Mouse (Mus musculus): ENCODE data around the gene Cox6b2. TPM values are rescaled to one million over a fixed set of nuclear protein-coding genes. Genes with fewer than 3 reads are reported as not detected.

Cox6b2 gene
- total RNA-seq, 2 experiments from 2014 or later: 28.9 to 50.3 TPM

- peak; percentile 84 for ATAC-seq (replicated peaks; ENCODE audit: poor library complexity, severe bottlenecking)
These were observed 28.5 kb downstream of the Cox6b2 start for GRCm38 (mm10) chr7:4724359-4724758.

GRCm38 (mm10) chr7:4723508-4723907 is 29.4 kb downstream of the Cox6b2 start:
- ATAC-seq (replicated peaks; ENCODE audit: poor library complexity, severe bottlenecking): peak; percentile 26

- no peak for ATAC-seq (replicated peaks; ENCODE audit: poor library complexity, severe bottlenecking)
These were observed 33.6 kb downstream of the Cox6b2 start for GRCm38 (mm10) chr7:4719276-4719675.

- ATAC-seq (replicated peaks; ENCODE audit: poor library complexity, severe bottlenecking): 0 out of 2 replicates have a peak, but pooled peaks have one; percentile 26
These were observed 35.9 kb downstream of the Cox6b2 start for GRCm38 (mm10) chr7:4716955-4717354.

GRCm38 (mm10) chr7:4712594-4712993 is 40.3 kb downstream of the Cox6b2 start:
- ATAC-seq (replicated peaks; ENCODE audit: poor library complexity, severe bottlenecking): no peak

GRCm38 (mm10) chr7:4705098-4705497 is 47.8 kb downstream of the Cox6b2 start:
- ATAC-seq (replicated peaks; ENCODE audit: poor library complexity, severe bottlenecking): peak; percentile 65

GRCm38 (mm10) chr7:4703195-4703594 is 49.7 kb downstream of the Cox6b2 start:
- ATAC-seq (replicated peaks; ENCODE audit: poor library complexity, severe bottlenecking): no peak

- no peak for ATAC-seq (replicated peaks; ENCODE audit: poor library complexity, severe bottlenecking)
These were observed 50.6 kb downstream of the Cox6b2 start for GRCm38 (mm10) chr7:4702334-4702733.

Other genes with a start within 250 kb of the Cox6b2 start
- gene Tnnt1, start 236.7 kb downstream of the Cox6b2 start, total RNA-seq (2014; fragmentation: Nextera tagmentation): 7.3 and 16.1 TPM in 2 replicates
- 14.1 and 22.3 TPM in 2 replicates for gene Tnnt1, start 236.7 kb downstream of the Cox6b2 start, total RNA-seq (2017)
- 17.0 TPM in 1 of 2 replicates, not detected in the other for gene Tnni3, start 228.9 kb downstream of the Cox6b2 start, total RNA-seq (2014; fragmentation: Nextera tagmentation)
- gene Tnni3, start 228.9 kb downstream of the Cox6b2 start, total RNA-seq (2017): 2.7 and 4.1 TPM in 2 replicates
- 0.81 and 2.5 TPM in 2 replicates for gene Dnaaf3, start 220.6 kb downstream of the Cox6b2 start, total RNA-seq (2014; fragmentation: Nextera tagmentation)
- 0.43 and 0.88 TPM in 2 replicates for gene Dnaaf3, start 220.6 kb downstream of the Cox6b2 start, total RNA-seq (2017)
- gene Syt5, start 205.6 kb downstream of the Cox6b2 start, total RNA-seq (2014; fragmentation: Nextera tagmentation): not detected in 2 replicates
- gene Syt5, start 205.6 kb downstream of the Cox6b2 start, total RNA-seq (2017): not detected in 2 replicates
- gene Ptprh, start 149.1 kb downstream of the Cox6b2 start, total RNA-seq (2014; fragmentation: Nextera tagmentation): not detected in 2 replicates
- gene Ptprh, start 149.1 kb downstream of the Cox6b2 start, total RNA-seq (2017): not detected in 2 replicates
- gene Tmem86b, start 121.7 kb downstream of the Cox6b2 start, total RNA-seq (2014; fragmentation: Nextera tagmentation): 24.5 and 28.0 TPM in 2 replicates
- 17.5 and 26.2 TPM in 2 replicates for gene Tmem86b, start 121.7 kb downstream of the Cox6b2 start, total RNA-seq (2017)
- 134 and 148 TPM in 2 replicates for gene Ppp6r1, start 94.1 kb downstream of the Cox6b2 start, total RNA-seq (2014; fragmentation: Nextera tagmentation)
- gene Ppp6r1, start 94.1 kb downstream of the Cox6b2 start, total RNA-seq (2017): 142 and 146 TPM in 2 replicates
- gene Hspbp1, start 68.0 kb downstream of the Cox6b2 start, total RNA-seq (2014; fragmentation: Nextera tagmentation): 29.3 and 30.7 TPM in 2 replicates
- 21.9 and 23.7 TPM in 2 replicates for gene Hspbp1, start 68.0 kb downstream of the Cox6b2 start, total RNA-seq (2017)
- gene Brsk1, start 62.5 kb downstream of the Cox6b2 start, total RNA-seq (2014; fragmentation: Nextera tagmentation): not detected in 2 replicates
- gene Brsk1, start 62.5 kb downstream of the Cox6b2 start, total RNA-seq (2017): not detected in 2 replicates
- gene Tmem150b, start 27.8 kb downstream of the Cox6b2 start, total RNA-seq (2014; fragmentation: Nextera tagmentation): 32.7 and 33.4 TPM in 2 replicates
- 13.5 and 18.5 TPM in 2 replicates for gene Tmem150b, start 27.8 kb downstream of the Cox6b2 start, total RNA-seq (2017)
- 62.7 and 107 TPM in 2 replicates for gene Kmt5c, start 13.0 kb downstream of the Cox6b2 start, total RNA-seq (2014; fragmentation: Nextera tagmentation)
- gene Kmt5c, start 13.0 kb downstream of the Cox6b2 start, total RNA-seq (2017): 58.5 and 74.7 TPM in 2 replicates
- not detected in 2 replicates for gene Fam71e2, start 18.2 kb upstream of the Cox6b2 start, total RNA-seq (2014; fragmentation: Nextera tagmentation)
- not detected in 2 replicates for gene Fam71e2, start 18.2 kb upstream of the Cox6b2 start, total RNA-seq (2017)
- gene Il11, start 29.8 kb upstream of the Cox6b2 start, total RNA-seq (2014; fragmentation: Nextera tagmentation): not detected in 2 replicates
- gene Il11, start 29.8 kb upstream of the Cox6b2 start, total RNA-seq (2017): not detected in 2 replicates
- gene Tmem190, start 29.8 kb upstream of the Cox6b2 start, total RNA-seq (2014; fragmentation: Nextera tagmentation): not detected in 2 replicates
- not detected in 2 replicates for gene Tmem190, start 29.8 kb upstream of the Cox6b2 start, total RNA-seq (2017)
- gene Tmem238, start 36.6 kb upstream of the Cox6b2 start, total RNA-seq (2014; fragmentation: Nextera tagmentation): 3.2 and 6.2 TPM in 2 replicates
- gene Tmem238, start 36.6 kb upstream of the Cox6b2 start, total RNA-seq (2017): 4.6 and 7.6 TPM in 2 replicates
- gene Rpl28, start 39.8 kb upstream of the Cox6b2 start, total RNA-seq (2014; fragmentation: Nextera tagmentation): 1,827 and 2,944 TPM in 2 replicates
- gene Rpl28, start 39.8 kb upstream of the Cox6b2 start, total RNA-seq (2017): 828 and 1,139 TPM in 2 replicates
- gene Ube2s, start 59.5 kb upstream of the Cox6b2 start, total RNA-seq (2014; fragmentation: Nextera tagmentation): 236 and 240 TPM in 2 replicates
- gene Ube2s, start 59.5 kb upstream of the Cox6b2 start, total RNA-seq (2017): 230 and 245 TPM in 2 replicates
- gene Shisa7, start 91.6 kb upstream of the Cox6b2 start, total RNA-seq (2014; fragmentation: Nextera tagmentation): not detected in 2 replicates
- not detected in 2 replicates for gene Shisa7, start 91.6 kb upstream of the Cox6b2 start, total RNA-seq (2017)
- gene Isoc2b, start 117.2 kb upstream of the Cox6b2 start, total RNA-seq (2014; fragmentation: Nextera tagmentation): 11.8 and 13.2 TPM in 2 replicates
- 43.0 and 72.6 TPM in 2 replicates for gene Isoc2b, start 117.2 kb upstream of the Cox6b2 start, total RNA-seq (2017)
- 5.3 and 7.9 TPM in 2 replicates for gene Isoc2a, start 124.1 kb upstream of the Cox6b2 start, total RNA-seq (2014; fragmentation: Nextera tagmentation)
- 7.9 and 10.7 TPM in 2 replicates for gene Isoc2a, start 124.1 kb upstream of the Cox6b2 start, total RNA-seq (2017)
- not detected in 2 replicates for gene Gm36210, start 153.4 kb upstream of the Cox6b2 start, total RNA-seq (2014; fragmentation: Nextera tagmentation)
- not detected in 2 replicates for gene Gm36210, start 153.4 kb upstream of the Cox6b2 start, total RNA-seq (2017)
- gene Zfp628, start 162.1 kb upstream of the Cox6b2 start, total RNA-seq (2014; fragmentation: Nextera tagmentation): 4.6 and 7.7 TPM in 2 replicates
- gene Zfp628, start 162.1 kb upstream of the Cox6b2 start, total RNA-seq (2017): 1.0 and 1.2 TPM in 2 replicates
- 1.4 TPM in 1 of 2 replicates, not detected in the other for gene Nat14, start 168.9 kb upstream of the Cox6b2 start, total RNA-seq (2014; fragmentation: Nextera tagmentation)
- not detected in 2 replicates for gene Nat14, start 168.9 kb upstream of the Cox6b2 start, total RNA-seq (2017)
- not detected in 2 replicates for gene Ssc5d, start 172.7 kb upstream of the Cox6b2 start, total RNA-seq (2014; fragmentation: Nextera tagmentation)
- gene Ssc5d, start 172.7 kb upstream of the Cox6b2 start, total RNA-seq (2017): 0.05 TPM in 1 of 2 replicates, not detected in the other
- gene Sbk2, start 211.3 kb upstream of the Cox6b2 start, total RNA-seq (2014; fragmentation: Nextera tagmentation): not detected in 2 replicates
- gene Sbk2, start 211.3 kb upstream of the Cox6b2 start, total RNA-seq (2017): not detected in 2 replicates
- gene Sbk3, start 218.1 kb upstream of the Cox6b2 start, total RNA-seq (2014; fragmentation: Nextera tagmentation): not detected in 2 replicates
- not detected in 2 replicates for gene Sbk3, start 218.1 kb upstream of the Cox6b2 start, total RNA-seq (2017)
- 10.0 and 14.1 TPM in 2 replicates for gene Zfp579, start 243.1 kb upstream of the Cox6b2 start, total RNA-seq (2014; fragmentation: Nextera tagmentation)
- gene Zfp579, start 243.1 kb upstream of the Cox6b2 start, total RNA-seq (2017): 2.3 and 11.2 TPM in 2 replicates

All from granulocyte monocyte progenitor cell, adult 5-6 weeks (primary cell).